Mouse (Mus musculus): ENCODE measurements at regions not wholly inside any gene's neighbourhood (a gene's known extent, or its start where the extent isn't known, plus 50 kb on each side); places are given as distances from the start of the nearest gene placed in this dataset.

GRCm38 (mm10) chrX:12888708-12889481 lies 127.0 kb upstream of the Med14 start:
- no peak for DNase-seq (ENCODE audit: low spot score)

GRCm38 (mm10) chrX:12888010-12888707 lies 126.3 kb upstream of the Med14 start:
- no peak for DNase-seq (ENCODE audit: low spot score)

GRCm38 (mm10) chrX:12887516-12887915 lies 125.6 kb upstream of the Med14 start:
- peak; percentile 41 for DNase-seq (ENCODE audit: low spot score)

- DNase-seq (ENCODE audit: low spot score) = no peak
Measured at GRCm38 (mm10) chrX:12886160-12887048, 124.5 kb upstream of the Med14 start.

GRCm38 (mm10) chrX:12879233-12879632 lies 117.4 kb upstream of the Med14 start:
- no peak for DNase-seq (ENCODE audit: low spot score)

- DNase-seq (ENCODE audit: low spot score) = no peak
Measured at GRCm38 (mm10) chrX:12877506-12877905, 115.6 kb upstream of the Med14 start.

GRCm38 (mm10) chrX:12873698-12874144 lies 111.8 kb upstream of the Med14 start:
- DNase-seq (ENCODE audit: low spot score) = peak; percentile 18

GRCm38 (mm10) chrX:12873230-12873629 lies 111.4 kb upstream of the Med14 start:
- DNase-seq (ENCODE audit: low spot score) = no peak

GRCm38 (mm10) chrX:12866885-12867498 lies 105.1 kb upstream of the Med14 start:
- peak; percentile 56 for DNase-seq (ENCODE audit: low spot score)

GRCm38 (mm10) chrX:12866176-12866575 lies 104.3 kb upstream of the Med14 start:
- DNase-seq (ENCODE audit: low spot score) = peak; percentile 36

GRCm38 (mm10) chrX:12860168-12860567 lies 98.3 kb upstream of the Med14 start:
- peak; percentile 24 for DNase-seq (ENCODE audit: low spot score)

GRCm38 (mm10) chrX:12858757-12859156 lies 96.9 kb upstream of the Med14 start:
- DNase-seq (ENCODE audit: low spot score) = no peak

GRCm38 (mm10) chrX:12857881-12858755 lies 96.2 kb upstream of the Med14 start:
- no peak for DNase-seq (ENCODE audit: low spot score)

- peak; percentile 65 for DNase-seq (ENCODE audit: low spot score)
Measured at GRCm38 (mm10) chrX:12855425-12855824, 93.6 kb upstream of the Med14 start.

- DNase-seq (ENCODE audit: low spot score) = peak; percentile 62
Measured at GRCm38 (mm10) chrX:12851684-12852083, 89.8 kb upstream of the Med14 start.

- no peak for DNase-seq (ENCODE audit: low spot score)
Measured at GRCm38 (mm10) chrX:12844431-12844830, 82.6 kb upstream of the Med14 start.

- no peak for DNase-seq (ENCODE audit: low spot score)
Measured at GRCm38 (mm10) chrX:12841021-12841325, 79.1 kb upstream of the Med14 start.

GRCm38 (mm10) chrX:12840160-12841020 lies 78.5 kb upstream of the Med14 start:
- DNase-seq (ENCODE audit: low spot score) = peak; percentile 73

GRCm38 (mm10) chrX:12839406-12840159 lies 77.7 kb upstream of the Med14 start:
- peak; percentile 72 for DNase-seq (ENCODE audit: low spot score)
